Mouse (Mus musculus): ENCODE results near the gene Suv39h2. TPM values are rescaled to one million over a fixed set of nuclear protein-coding genes. Genes with fewer than 3 reads are reported as not detected.

The Suv39h2 gene
- polyA plus RNA-seq, 1 experiment from 2014 or later: 6.0 TPM

GRCm38 (mm10) chr2:3475746-3476251 is 968 bp upstream of the Suv39h2 start:
- Histone ChIP-seq H3K27ac (ENCODE audit: low read length) (no peak overlapping the region), H3K4me1 (ENCODE audit: control insufficient read depth, insufficient read depth, low read length) (peaks cover 15% of the 10 kb centered on the region), H3K4me3 (ENCODE audit: low read depth, low read length) (no peak overlapping the region), H3K4me2 (ENCODE audit: low read length) (peak overlapping the region; percentile 68), H3K27me3 (ENCODE audit: control insufficient read depth, insufficient read depth, low read depth, low read length) (no peaks in the 10 kb centered on the region), H3K9me3 (replicated peaks; ENCODE audit: control insufficient read depth, low read length, poor library complexity, severe bottlenecking) (no peaks in the 10 kb centered on the region), H3K36me3 (ENCODE audit: control insufficient read depth, insufficient read depth, low read length) (no peaks in the 10 kb centered on the region), H3K9ac (ENCODE audit: low read depth, low read length) (no peak overlapping the region)
- 64% methylated on average over 3 of the region's 3 CpGs for WGBS
- ATAC-seq: no peak

DNA sequence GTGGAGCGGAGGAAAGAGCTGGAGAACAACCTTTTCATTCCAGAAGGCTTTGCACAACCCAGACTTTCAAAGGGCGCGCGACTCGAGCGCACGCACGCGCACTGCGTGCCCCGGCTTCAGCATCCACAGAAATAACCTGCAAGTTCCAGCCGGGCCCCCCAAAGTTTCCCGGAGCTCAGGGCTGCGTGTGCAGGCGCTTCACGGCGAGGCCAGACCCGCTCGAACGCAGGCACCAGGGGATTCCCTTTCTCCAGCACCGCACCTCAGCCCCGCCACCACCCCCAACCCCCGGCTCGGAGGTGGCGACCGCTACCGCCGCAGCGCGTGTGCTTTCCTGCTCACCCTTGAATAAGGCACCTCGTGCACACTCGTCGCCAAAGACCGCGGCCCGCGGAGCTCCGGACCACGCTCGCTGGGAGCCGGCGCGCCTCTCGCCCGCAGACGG is 448 bp downstream of the Suv39h2 start:
- no peaks in the 10 kb centered on the region for H3K27me3 ChIP-seq (ENCODE audit: control insufficient read depth, insufficient read depth, low read depth, low read length)
- no peaks in the 10 kb centered on the region for H3K36me3 ChIP-seq (ENCODE audit: control insufficient read depth, insufficient read depth, low read length)
- H3K9me3 ChIP-seq (replicated peaks; ENCODE audit: control insufficient read depth, low read length, poor library complexity, severe bottlenecking): no peaks in the 10 kb centered on the region
- peak overlapping the region; percentile 76 for H3K9ac ChIP-seq (ENCODE audit: low read depth, low read length)
- H3K4me3 ChIP-seq (ENCODE audit: low read depth, low read length): peak overlapping the region; percentile 97
- peak overlapping the region; percentile 68 for H3K4me2 ChIP-seq (ENCODE audit: low read length)
- WGBS: under 1% methylated on average over 46 of the region's 46 CpGs
- ATAC-seq: peak; percentile 91
- H3K4me1 ChIP-seq (ENCODE audit: control insufficient read depth, insufficient read depth, low read length): peaks cover 15% of the 10 kb centered on the region
- H3K27ac ChIP-seq (ENCODE audit: low read length): peak overlapping the region; percentile 86

GRCm38 (mm10) chr2:3473891-3474290 is 940 bp downstream of the Suv39h2 start:
- peak overlapping the region; percentile 68 for H3K4me2 ChIP-seq (ENCODE audit: low read length)
- H3K4me3 ChIP-seq (ENCODE audit: low read depth, low read length): peak overlapping the region; percentile 97
- no peaks in the 10 kb centered on the region for H3K27me3 ChIP-seq (ENCODE audit: control insufficient read depth, insufficient read depth, low read depth, low read length)
- peaks cover 15% of the 10 kb centered on the region for H3K4me1 ChIP-seq (ENCODE audit: control insufficient read depth, insufficient read depth, low read length)
- no peaks in the 10 kb centered on the region for H3K9me3 ChIP-seq (replicated peaks; ENCODE audit: control insufficient read depth, low read length, poor library complexity, severe bottlenecking)
- peak overlapping the region; percentile 76 for H3K9ac ChIP-seq (ENCODE audit: low read depth, low read length)
- WGBS: under 1% methylated on average over 12 of the region's 12 CpGs
- no peak for ATAC-seq
- peak overlapping the region; percentile 86 for H3K27ac ChIP-seq (ENCODE audit: low read length)
- no peaks in the 10 kb centered on the region for H3K36me3 ChIP-seq (ENCODE audit: control insufficient read depth, insufficient read depth, low read length)

DNA sequence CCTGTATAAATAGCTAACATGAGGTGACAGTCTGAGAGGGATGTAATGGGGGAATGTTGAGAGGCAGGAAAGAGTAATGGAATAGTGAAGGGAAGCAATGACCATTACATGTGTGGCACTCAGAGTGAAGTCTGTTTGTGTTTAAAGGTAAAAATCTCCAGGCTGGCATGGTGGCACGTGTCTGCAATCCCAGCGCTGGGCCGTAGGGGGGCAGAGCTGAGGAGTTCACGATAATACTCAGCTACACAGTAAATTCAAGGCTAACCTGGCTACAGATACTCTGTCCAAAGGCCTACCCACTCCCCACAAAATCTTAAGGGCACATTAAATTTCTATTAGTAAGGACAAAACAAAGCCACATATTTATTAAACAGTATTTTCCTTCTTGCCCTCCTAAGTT is 18.2 kb downstream of the Suv39h2 start:
- H3K9ac ChIP-seq (ENCODE audit: low read depth, low read length): no peak overlapping the region
- no peaks in the 10 kb centered on the region for H3K27me3 ChIP-seq (ENCODE audit: control insufficient read depth, insufficient read depth, low read depth, low read length)
- H3K4me2 ChIP-seq (ENCODE audit: low read length): no peak overlapping the region
- no peaks in the 10 kb centered on the region for H3K9me3 ChIP-seq (replicated peaks; ENCODE audit: control insufficient read depth, low read length, poor library complexity, severe bottlenecking)
- H3K4me3 ChIP-seq (ENCODE audit: low read depth, low read length): no peak overlapping the region
- no peaks in the 10 kb centered on the region for H3K4me1 ChIP-seq (ENCODE audit: control insufficient read depth, insufficient read depth, low read length)
- WGBS: 87% methylated on average over 4 of the region's 4 CpGs
- H3K27ac ChIP-seq (ENCODE audit: low read length): no peak overlapping the region
- peaks cover 10% of the 10 kb centered on the region for H3K36me3 ChIP-seq (ENCODE audit: control insufficient read depth, insufficient read depth, low read length)
- no peak for ATAC-seq

- Histone ChIP-seq H3K36me3 (ENCODE audit: control insufficient read depth, insufficient read depth, low read length) (peaks cover 11% of the 10 kb centered on the region), H3K4me2 (ENCODE audit: low read length) (no peak overlapping the region), H3K9me3 (replicated peaks; ENCODE audit: control insufficient read depth, low read length, poor library complexity, severe bottlenecking) (no peaks in the 10 kb centered on the region), H3K4me1 (ENCODE audit: control insufficient read depth, insufficient read depth, low read length) (no peaks in the 10 kb centered on the region), H3K9ac (ENCODE audit: low read depth, low read length) (no peak overlapping the region), H3K27ac (ENCODE audit: low read length) (no peak overlapping the region), H3K27me3 (ENCODE audit: control insufficient read depth, insufficient read depth, low read depth, low read length) (no peaks in the 10 kb centered on the region), H3K4me3 (ENCODE audit: low read depth, low read length) (no peak overlapping the region)
- 94% methylated on average over 3 of the region's 3 CpGs for WGBS
- no peak for ATAC-seq
Observed at GRCm38 (mm10) chr2:3453096-3453495, 21.7 kb downstream of the Suv39h2 start.

- ATAC-seq: no peak
- Histone ChIP-seq H3K27me3 (ENCODE audit: control insufficient read depth, insufficient read depth, low read depth, low read length) (no peaks in the 10 kb centered on the region), H3K36me3 (ENCODE audit: control insufficient read depth, insufficient read depth, low read length) (peaks cover 17% of the 10 kb centered on the region), H3K9me3 (replicated peaks; ENCODE audit: control insufficient read depth, low read length, poor library complexity, severe bottlenecking) (no peaks in the 10 kb centered on the region), H3K4me3 (ENCODE audit: low read depth, low read length) (no peak overlapping the region), H3K9ac (ENCODE audit: low read depth, low read length) (no peak overlapping the region), H3K4me2 (ENCODE audit: low read length) (no peak overlapping the region), H3K27ac (ENCODE audit: low read length) (no peak overlapping the region), H3K4me1 (ENCODE audit: control insufficient read depth, insufficient read depth, low read length) (no peaks in the 10 kb centered on the region)
- 95% methylated on average over 2 of the region's 2 CpGs for WGBS
Observed at GRCm38 (mm10) chr2:3449431-3449830, 25.4 kb downstream of the Suv39h2 start.

- Histone ChIP-seq H3K27me3 (ENCODE audit: control insufficient read depth, insufficient read depth, low read depth, low read length) (no peaks in the 10 kb centered on the region), H3K9ac (ENCODE audit: low read depth, low read length) (no peak overlapping the region), H3K27ac (ENCODE audit: low read length) (no peak overlapping the region), H3K4me2 (ENCODE audit: low read length) (no peak overlapping the region), H3K9me3 (replicated peaks; ENCODE audit: control insufficient read depth, low read length, poor library complexity, severe bottlenecking) (no peaks in the 10 kb centered on the region), H3K4me3 (ENCODE audit: low read depth, low read length) (no peak overlapping the region), H3K36me3 (ENCODE audit: control insufficient read depth, insufficient read depth, low read length) (peaks cover 14% of the 10 kb centered on the region; the same call in 1 of the 2 replicates), H3K4me1 (ENCODE audit: control insufficient read depth, insufficient read depth, low read length) (no peaks in the 10 kb centered on the region)
- no peak for ATAC-seq
- 89% methylated on average over 4 of the region's 4 CpGs for WGBS
Observed at GRCm38 (mm10) chr2:3445984-3446383, 28.8 kb downstream of the Suv39h2 start.

DNA sequence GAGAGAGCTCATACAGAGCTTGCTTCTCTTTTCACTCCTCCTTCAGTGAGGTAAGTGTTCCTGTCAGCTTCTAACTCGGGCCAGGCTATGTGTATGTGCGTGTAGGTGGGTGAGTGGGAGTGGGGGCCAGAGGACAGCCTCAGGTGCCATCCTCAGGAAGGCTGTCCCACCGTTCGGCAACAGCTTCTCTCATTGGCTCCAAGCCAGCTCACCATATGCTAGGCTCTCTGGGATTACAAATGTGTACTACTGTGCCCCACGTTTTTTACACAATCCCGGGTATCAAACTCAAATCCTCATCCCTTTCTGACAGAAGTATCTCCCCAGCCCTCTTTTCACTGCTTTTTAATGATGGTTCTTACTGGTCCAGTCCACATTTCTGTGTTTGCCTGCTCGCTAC is 30.6 kb downstream of the Suv39h2 start:
- no peaks in the 10 kb centered on the region for H3K4me1 ChIP-seq (ENCODE audit: control insufficient read depth, insufficient read depth, low read length)
- 75% methylated on average over 7 of the region's 7 CpGs for WGBS
- H3K9me3 ChIP-seq (replicated peaks; ENCODE audit: control insufficient read depth, low read length, poor library complexity, severe bottlenecking): no peaks in the 10 kb centered on the region
- no peak overlapping the region for H3K4me3 ChIP-seq (ENCODE audit: low read depth, low read length)
- no peak overlapping the region for H3K27ac ChIP-seq (ENCODE audit: low read length)
- no peak overlapping the region for H3K9ac ChIP-seq (ENCODE audit: low read depth, low read length)
- H3K4me2 ChIP-seq (ENCODE audit: low read length): no peak overlapping the region
- peaks cover 16% of the 10 kb centered on the region for H3K36me3 ChIP-seq (ENCODE audit: control insufficient read depth, insufficient read depth, low read length)
- no peaks in the 10 kb centered on the region for H3K27me3 ChIP-seq (ENCODE audit: control insufficient read depth, insufficient read depth, low read depth, low read length)
- ATAC-seq: no peak

DNA sequence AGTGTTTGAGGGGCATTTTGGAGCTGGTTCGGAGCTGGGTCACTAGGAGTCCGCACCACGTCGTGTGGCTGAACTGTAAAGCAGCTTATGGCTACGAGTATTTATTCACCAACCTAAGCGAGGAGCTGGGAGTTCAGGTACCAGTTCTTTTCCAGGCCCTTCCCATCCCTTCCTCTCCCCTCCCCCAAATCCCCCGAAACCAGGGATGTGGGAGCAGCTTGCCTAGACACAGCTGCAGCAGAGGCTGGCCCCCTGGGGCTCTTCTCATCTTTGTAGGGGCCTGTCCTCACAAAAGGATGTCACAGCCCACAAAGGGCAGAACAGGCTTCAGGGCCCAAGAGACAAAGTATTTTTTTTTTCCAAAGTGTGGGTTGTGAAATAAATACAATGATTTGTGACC is 36.9 kb downstream of the Suv39h2 start:
- no peak overlapping the region for H3K9ac ChIP-seq (ENCODE audit: low read depth, low read length)
- no peak overlapping the region for H3K4me2 ChIP-seq (ENCODE audit: low read length)
- H3K27ac ChIP-seq (ENCODE audit: low read length): no peak overlapping the region
- H3K4me3 ChIP-seq (ENCODE audit: low read depth, low read length): no peak overlapping the region
- WGBS: 38% methylated on average over 7 of the region's 7 CpGs
- no peak for ATAC-seq
- H3K27me3 ChIP-seq (ENCODE audit: control insufficient read depth, insufficient read depth, low read depth, low read length): no peaks in the 10 kb centered on the region
- peaks cover 11% of the 10 kb centered on the region for H3K36me3 ChIP-seq (ENCODE audit: control insufficient read depth, insufficient read depth, low read length)
- no peaks in the 10 kb centered on the region for H3K9me3 ChIP-seq (replicated peaks; ENCODE audit: control insufficient read depth, low read length, poor library complexity, severe bottlenecking)
- no peaks in the 10 kb centered on the region for H3K4me1 ChIP-seq (ENCODE audit: control insufficient read depth, insufficient read depth, low read length)
